Mouse (Mus musculus): ENCODE data around the gene Calm1. TPM values are rescaled to one million over a fixed set of nuclear protein-coding genes. Genes with fewer than 3 reads are reported as not detected.

Calm1 gene
- polyA plus RNA-seq, 1 experiment from 2014 or later = 1,690 TPM

DNA sequence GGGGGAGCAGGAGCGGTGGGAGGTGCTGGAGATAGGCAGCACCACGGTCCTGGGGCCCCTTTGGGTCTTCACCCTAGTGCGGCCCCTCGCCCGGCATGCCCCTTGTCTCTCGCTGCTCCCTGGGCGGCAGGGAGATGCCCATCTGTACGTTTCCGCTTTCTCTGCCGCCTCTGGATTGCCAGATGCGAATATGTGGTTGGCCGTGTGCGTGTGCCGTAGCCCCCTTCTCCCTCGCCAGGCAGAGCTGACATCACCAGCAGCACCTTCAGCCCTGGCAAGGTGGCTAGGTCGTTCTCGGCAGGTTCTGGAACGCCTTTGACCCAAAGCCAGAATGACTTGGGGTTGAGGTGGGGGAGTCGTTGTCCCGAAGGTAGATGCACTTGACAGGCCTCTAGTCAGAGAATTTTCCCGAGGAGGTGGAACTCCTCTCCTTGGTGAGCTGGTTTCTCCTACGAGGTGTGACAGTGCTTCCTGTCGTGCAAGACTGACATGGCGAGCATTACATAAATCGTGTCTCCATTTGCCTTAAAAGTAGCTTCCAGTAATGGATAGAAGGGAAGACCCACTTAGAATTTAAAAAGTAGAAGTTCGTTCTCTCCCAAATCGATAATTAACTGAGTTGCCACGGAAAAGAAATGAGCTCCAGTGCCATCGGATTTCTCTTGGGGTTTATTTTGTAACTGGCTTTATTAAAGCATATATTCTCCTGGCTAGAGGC is 1.6 kb downstream of the Calm1 start:
- Histone ChIP-seq H3K4me2 (replicated peaks) (peak overlapping the region; percentile 91), H3K9me3 (replicated peaks) (no peaks in the 10 kb centered on the region), H3K27ac (peak overlapping the region; percentile 86), H3K36me3 (peaks cover 32% of the 10 kb centered on the region), H3K27me3 (no peaks in the 10 kb centered on the region), H3K4me3 (peak overlapping the region; percentile 96), H3K4me1 (peaks cover 19% of the 10 kb centered on the region), H3K9ac (peak overlapping the region; percentile 99)
- ATAC-seq (ENCODE audit: low FRiP score) = no peak
- 6% methylated on average over 29 of the region's 29 CpGs for WGBS

GRCm38 (mm10) chr12:100201363-100201711 is 2.1 kb downstream of the Calm1 start:
- no peaks in the 10 kb centered on the region for H3K9me3 ChIP-seq (replicated peaks)
- peak overlapping the region; percentile 99 for H3K9ac ChIP-seq
- no peak overlapping the region for H3K27ac ChIP-seq
- H3K27me3 ChIP-seq = no peaks in the 10 kb centered on the region
- ATAC-seq (ENCODE audit: low FRiP score) = no peak
- peak overlapping the region; percentile 91 for H3K4me2 ChIP-seq (replicated peaks)
- peaks cover 38% of the 10 kb centered on the region for H3K36me3 ChIP-seq
- H3K4me3 ChIP-seq = peak overlapping the region; percentile 96
- peaks cover 19% of the 10 kb centered on the region for H3K4me1 ChIP-seq
- 48% methylated on average over 4 of the region's 4 CpGs for WGBS

DNA sequence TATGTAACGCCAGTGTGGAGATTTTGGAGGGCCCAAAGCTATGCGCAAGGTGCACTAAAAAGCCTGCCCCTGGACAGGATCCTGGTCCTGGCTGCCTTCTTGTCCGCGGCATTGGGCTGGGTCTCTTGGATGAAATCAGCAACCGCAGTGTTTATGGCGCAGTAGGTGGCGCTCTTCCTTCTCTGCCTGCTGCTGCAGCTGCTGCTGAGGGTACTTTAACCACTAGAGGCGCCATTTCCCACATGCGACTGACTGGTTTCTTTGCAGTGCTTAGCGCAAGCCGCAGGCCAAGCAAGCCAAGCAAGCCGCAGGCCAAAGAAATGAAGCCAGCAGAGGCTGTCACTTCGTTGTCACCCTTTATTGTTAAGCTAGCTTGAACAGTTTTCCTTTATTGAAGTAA is 2.6 kb downstream of the Calm1 start:
- Histone ChIP-seq H3K27me3 (no peaks in the 10 kb centered on the region), H3K4me2 (replicated peaks) (peak overlapping the region; percentile 91), H3K9ac (peak overlapping the region; percentile 99), H3K36me3 (peaks cover 43% of the 10 kb centered on the region), H3K4me3 (peak overlapping the region; percentile 96), H3K9me3 (replicated peaks) (no peaks in the 10 kb centered on the region), H3K4me1 (peaks cover 19% of the 10 kb centered on the region), H3K27ac (no peak overlapping the region)
- ATAC-seq (ENCODE audit: low FRiP score) = peak; percentile 49
- 2% methylated on average over 13 of the region's 13 CpGs for WGBS

DNA sequence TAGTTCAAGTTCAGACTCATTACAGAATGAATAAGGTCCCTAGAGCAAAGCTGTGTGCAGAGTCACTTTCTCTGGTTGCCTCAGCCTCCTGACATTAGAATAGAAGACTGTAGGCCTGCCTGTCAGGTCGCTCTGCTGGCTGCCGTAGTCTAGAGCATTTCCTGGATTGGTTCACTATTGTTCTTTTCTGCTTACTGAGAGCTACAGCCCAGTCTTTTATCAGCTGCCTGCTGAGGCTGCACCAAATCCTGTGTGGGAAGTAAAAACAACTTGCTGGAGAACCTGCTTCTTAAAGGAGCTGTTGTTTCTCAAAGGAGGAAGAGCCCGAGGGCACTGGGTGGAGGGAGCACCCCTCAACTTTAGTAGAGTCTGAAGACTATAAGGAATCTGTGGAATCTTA is 4.5 kb downstream of the Calm1 start:
- ATAC-seq (ENCODE audit: low FRiP score) = no peak
- 71% methylated on average over 3 of the region's 3 CpGs for WGBS
- Histone ChIP-seq H3K27ac (no peak overlapping the region), H3K4me1 (peaks cover 19% of the 10 kb centered on the region), H3K4me3 (no peak overlapping the region), H3K9me3 (replicated peaks) (no peaks in the 10 kb centered on the region), H3K36me3 (peaks cover 61% of the 10 kb centered on the region), H3K9ac (no peak overlapping the region), H3K27me3 (no peaks in the 10 kb centered on the region), H3K4me2 (replicated peaks) (no peak overlapping the region)

DNA sequence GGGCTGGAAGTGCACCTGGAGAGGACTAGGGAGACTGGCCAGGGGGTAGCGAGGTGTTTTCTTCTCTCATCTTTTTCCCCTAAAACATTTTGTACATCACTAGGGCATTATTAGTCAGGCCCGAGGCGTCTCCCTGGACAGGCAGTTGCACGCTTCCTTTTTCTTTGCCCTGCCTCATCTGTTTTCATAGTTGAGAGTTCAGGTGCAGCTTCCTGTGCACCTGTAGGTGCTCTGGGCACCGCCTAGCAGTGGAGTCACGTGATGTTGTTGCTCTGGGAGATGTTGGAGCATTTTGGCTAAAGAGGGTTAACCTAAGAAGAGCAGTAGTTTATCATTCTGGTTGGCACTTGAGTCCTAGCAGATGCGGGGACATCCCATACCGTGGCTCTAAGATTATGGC is 5.9 kb downstream of the Calm1 start:
- Histone ChIP-seq H3K36me3 (peaks cover 63% of the 10 kb centered on the region), H3K4me2 (replicated peaks) (no peak overlapping the region)
- 94% methylated on average over 8 of the region's 8 CpGs for WGBS

GRCm38 (mm10) chr12:100206521-100206920 is 7.3 kb downstream of the Calm1 start:
- Histone ChIP-seq H3K36me3 (peaks cover 63% of the 10 kb centered on the region), H3K9me3 (replicated peaks) (no peaks in the 10 kb centered on the region), H3K27me3 (no peaks in the 10 kb centered on the region), H3K4me1 (peaks cover 15% of the 10 kb centered on the region), H3K9ac (no peak overlapping the region), H3K4me2 (replicated peaks) (no peak overlapping the region), H3K27ac (no peak overlapping the region), H3K4me3 (no peak overlapping the region)
- ATAC-seq (ENCODE audit: low FRiP score) = no peak
- WGBS = 92% methylated on average over 3 of the region's 3 CpGs

More for the DNA sequence above, 5.9 kb downstream of the Calm1 start:
- Histone ChIP-seq H3K4me3 (no peak overlapping the region), H3K27ac (no peak overlapping the region), H3K27me3 (no peaks in the 10 kb centered on the region), H3K9me3 (replicated peaks) (no peaks in the 10 kb centered on the region), H3K9ac (no peak overlapping the region), H3K4me1 (peaks cover 16% of the 10 kb centered on the region)
- ATAC-seq (ENCODE audit: low FRiP score) = no peak

DNA sequence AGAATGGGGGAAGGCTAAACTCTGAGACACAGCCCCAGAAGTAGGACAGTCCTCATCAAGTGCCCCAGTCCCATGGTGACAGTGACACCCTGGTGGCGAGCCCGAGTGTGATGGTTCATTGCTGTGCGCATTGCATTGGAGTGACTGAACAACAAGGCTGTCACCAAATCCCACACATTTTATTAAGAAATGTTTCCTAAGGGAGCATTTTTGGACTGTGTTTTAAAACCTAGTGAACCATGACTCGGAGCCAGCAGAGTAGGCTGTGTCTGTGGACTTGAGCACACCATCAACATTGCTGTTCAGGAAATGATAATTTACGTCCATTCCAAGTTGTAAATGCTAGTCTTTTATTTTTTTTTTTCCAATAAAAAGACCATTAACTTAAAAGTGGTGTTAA is 7.7 kb downstream of the Calm1 start:
- Histone ChIP-seq H3K9ac (no peak overlapping the region), H3K36me3 (peaks cover 66% of the 10 kb centered on the region), H3K4me1 (peaks cover 15% of the 10 kb centered on the region), H3K27ac (no peak overlapping the region), H3K9me3 (replicated peaks) (no peaks in the 10 kb centered on the region), H3K4me3 (no peak overlapping the region), H3K4me2 (replicated peaks) (no peak overlapping the region), H3K27me3 (no peaks in the 10 kb centered on the region)
- 93% methylated on average over 5 of the region's 5 CpGs for WGBS
- ATAC-seq (ENCODE audit: low FRiP score) = no peak

- Histone ChIP-seq H3K9ac (no peak overlapping the region), H3K4me1 (peaks cover 3% of the 10 kb centered on the region; the same call in 1 of the 2 replicates), H3K4me3 (no peak overlapping the region), H3K9me3 (replicated peaks) (no peaks in the 10 kb centered on the region; the same call in 1 of the 2 replicates), H3K36me3 (peaks cover 45% of the 10 kb centered on the region), H3K27ac (no peak overlapping the region), H3K27me3 (no peaks in the 10 kb centered on the region), H3K4me2 (replicated peaks) (no peak overlapping the region)
- ATAC-seq (ENCODE audit: low FRiP score) = no peak
- 91% methylated on average over 10 of the region's 10 CpGs for WGBS
These were observed 10.7 kb downstream of the Calm1 start for GRCm38 (mm10) chr12:100209701-100210478.

GRCm38 (mm10) chr12:100210973-100211372 is 11.7 kb downstream of the Calm1 start:
- Histone ChIP-seq H3K27ac (peak overlapping the region; percentile 40; the same call in 1 of the 2 replicates), H3K4me3 (no peak overlapping the region), H3K36me3 (peaks cover 34% of the 10 kb centered on the region), H3K4me1 (peaks cover 3% of the 10 kb centered on the region; the same call in 1 of the 2 replicates), H3K9me3 (replicated peaks) (no peaks in the 10 kb centered on the region; the same call in 1 of the 2 replicates), H3K9ac (no peak overlapping the region), H3K27me3 (no peaks in the 10 kb centered on the region), H3K4me2 (replicated peaks) (no peak overlapping the region)
- WGBS = 69% methylated on average over 5 of the region's 5 CpGs
- no peak for ATAC-seq (ENCODE audit: low FRiP score)

DNA sequence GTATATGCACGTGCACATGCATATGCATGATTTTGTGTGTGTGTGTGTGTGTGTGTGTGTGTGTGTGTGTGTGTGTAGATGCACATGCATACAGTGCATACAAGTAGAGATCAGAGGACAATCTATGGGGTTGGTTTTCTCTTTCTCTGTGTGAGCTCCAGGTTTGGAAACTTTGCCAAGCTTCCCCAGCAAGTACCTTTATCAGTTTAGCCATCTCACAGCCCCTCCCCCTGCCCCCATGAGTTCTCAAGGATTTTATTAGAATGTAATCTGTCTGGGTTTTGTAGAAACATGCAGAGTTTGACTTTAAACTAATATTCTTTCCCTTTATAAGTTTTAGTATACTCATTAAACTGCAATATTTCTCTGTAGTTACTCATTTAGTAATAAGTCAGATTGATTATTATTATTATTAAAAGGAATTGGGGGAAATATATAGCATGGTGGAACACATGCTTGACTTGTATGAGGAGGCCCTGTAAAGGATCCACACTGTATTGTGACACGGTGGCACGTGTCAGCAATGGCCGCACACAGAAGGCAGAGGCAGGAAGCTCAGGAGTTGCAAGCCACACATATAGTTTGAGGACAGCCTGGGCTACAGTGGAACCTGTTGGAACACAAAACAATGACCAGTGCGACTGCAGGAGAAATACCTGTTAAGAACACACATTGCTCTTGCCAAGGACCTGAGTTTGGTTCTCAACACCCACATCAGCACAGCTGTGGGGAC is 12.4 kb downstream of the Calm1 start:
- Histone ChIP-seq H3K9ac (no peak overlapping the region), H3K4me1 (peaks cover 3% of the 10 kb centered on the region; the same call in 1 of the 2 replicates), H3K4me3 (no peak overlapping the region), H3K9me3 (replicated peaks) (no peaks in the 10 kb centered on the region; the same call in 1 of the 2 replicates), H3K36me3 (peaks cover 28% of the 10 kb centered on the region), H3K27me3 (no peaks in the 10 kb centered on the region), H3K4me2 (replicated peaks) (no peak overlapping the region), H3K27ac (no peak overlapping the region)
- 88% methylated on average over 5 of the region's 5 CpGs for WGBS
- no peak for ATAC-seq (ENCODE audit: low FRiP score)

GRCm38 (mm10) chr12:100212397-100212796 is 13.2 kb downstream of the Calm1 start:
- Histone ChIP-seq H3K36me3 (peaks cover 20% of the 10 kb centered on the region), H3K27me3 (no peaks in the 10 kb centered on the region), H3K9me3 (replicated peaks) (no peaks in the 10 kb centered on the region; the same call in 1 of the 2 replicates), H3K4me1 (peaks cover 3% of the 10 kb centered on the region; the same call in 1 of the 2 replicates), H3K4me2 (replicated peaks) (no peak overlapping the region), H3K27ac (no peak overlapping the region), H3K9ac (no peak overlapping the region), H3K4me3 (no peak overlapping the region)
- no peak for ATAC-seq (ENCODE audit: low FRiP score)
- 63% methylated on average over 3 of the region's 3 CpGs for whole genome bisulfite sequencing

DNA sequence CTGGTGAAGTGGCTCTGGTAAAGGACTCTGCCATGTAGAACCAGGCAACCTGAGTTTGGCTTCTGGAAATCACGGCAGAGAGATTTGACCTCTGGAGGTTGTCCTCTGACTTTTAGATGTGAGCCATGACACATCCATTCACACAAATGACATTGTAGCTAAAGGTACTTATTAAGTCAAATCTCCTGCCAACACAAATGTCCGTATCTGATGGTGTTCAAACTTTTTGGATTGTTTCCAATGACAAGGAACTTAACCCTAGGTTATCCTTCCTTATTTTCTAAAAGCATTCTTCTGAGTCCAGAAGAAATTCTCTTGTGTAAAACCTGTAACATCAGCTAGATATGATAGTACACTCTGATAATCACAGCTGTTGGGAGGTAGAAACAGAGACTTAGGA is 13.9 kb downstream of the Calm1 start:
- 91% methylated on average over 2 of the region's 2 CpGs for WGBS
- Histone ChIP-seq H3K4me1 (peaks cover 3% of the 10 kb centered on the region; the same call in 1 of the 2 replicates), H3K27me3 (no peaks in the 10 kb centered on the region)

More for the DNA sequence above, 13.9 kb downstream of the Calm1 start:
- Histone ChIP-seq H3K36me3 (peaks cover 13% of the 10 kb centered on the region; the same call in 1 of the 2 replicates), H3K27ac (no peak overlapping the region), H3K9ac (no peak overlapping the region), H3K9me3 (replicated peaks) (no peaks in the 10 kb centered on the region; the same call in 1 of the 2 replicates), H3K4me2 (replicated peaks) (no peak overlapping the region), H3K4me3 (no peak overlapping the region)
- no peak for ATAC-seq (ENCODE audit: low FRiP score)

Data from hindbrain, embryonic 12.5 days (tissue).